Mouse (Mus musculus) E14TG2a.4 (cell line): Measurements from ENCODE around the gene Dbndd1.
A peak's percentile ranks its signal among the peaks of the same experiment; 100 is the strongest.

ENCODE experiments used
- CTCF ChIP-seq: conservative IDR thresholded peaks from 2 replicates; pipeline ENCODE4 v1.5.1; 2014; ENCODE audit warnings: low read length
- NANOG ChIP-seq: IDR thresholded peaks from 2 replicates; pipeline ENCODE4 v1.6.1; 2014; ENCODE audit warnings: borderline replicate concordance, low read length, mixed read lengths

DNA sequence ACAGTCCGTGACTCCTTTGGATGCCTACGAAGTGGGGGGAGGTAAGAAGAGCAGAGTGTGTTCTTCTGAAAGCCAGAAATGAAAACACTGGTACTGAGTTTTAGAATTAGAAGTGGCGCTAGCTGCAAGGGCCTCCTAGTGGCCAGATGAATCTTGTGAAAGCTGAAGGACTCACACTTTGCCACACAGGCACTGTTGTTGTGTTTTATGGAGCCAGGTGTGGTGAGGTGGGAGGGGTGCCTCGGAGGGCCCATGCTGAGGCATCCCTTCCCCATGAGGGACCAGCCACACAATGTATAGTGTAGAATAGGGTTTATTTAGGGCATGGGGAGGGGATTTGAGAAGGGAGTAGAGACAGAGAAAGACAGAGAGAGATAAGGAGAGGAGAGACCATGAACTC, 17.6 kb downstream of the Dbndd1 start:
- TF ChIP-seq CTCF (peak; percentile 23; the same call in 1 of the 2 replicates), NANOG (no peak)
